Comparison of ENCODE assay signal across 8 mouse cellular contexts in the genomic region with DNA sequence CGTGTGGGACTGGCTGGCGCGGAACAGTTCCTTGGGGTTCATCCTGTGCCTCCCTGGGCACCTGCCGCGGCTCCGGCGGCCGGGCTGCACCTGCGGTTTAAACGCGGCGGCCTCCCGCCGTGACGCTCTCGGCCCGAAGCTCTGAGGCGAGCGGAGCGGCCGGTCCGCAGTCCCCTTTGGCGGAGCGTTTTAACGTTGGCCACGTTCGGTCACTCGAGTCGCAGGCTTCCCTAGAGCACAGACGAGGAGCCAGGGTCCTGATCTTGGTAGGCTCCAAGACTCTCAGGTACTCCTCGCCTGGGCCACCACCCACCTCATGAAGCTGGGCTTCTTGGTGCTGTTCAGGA. TPM values are rescaled to one million over a fixed set of nuclear protein-coding genes. Genes with fewer than 3 reads are reported as not detected.
DNase-seq lines count a peak whose midpoint lies in the region; ATAC-seq and TF ChIP-seq lines count a peak whose summit lies in the region.

No protein-coding gene starts in this region.

- peak overlapping the region; percentile 83 for H3K4me2 ChIP-seq in lung, embryonic 15.5 days
- peak overlapping the region; percentile 97 for H3K4me2 ChIP-seq in stomach, postnatal 0 days (replicated peaks; ENCODE audit: low read depth)

- peak overlapping the region; percentile 94 for H3K4me3 ChIP-seq in lung, embryonic 15.5 days
- peak overlapping the region; percentile 82 for H3K4me3 ChIP-seq in brown adipose tissue, adult 24 weeks (ENCODE audit: insufficient read depth, low read depth, low read length)
- H3K4me3 ChIP-seq in hindbrain, embryonic 10.5 days: peak overlapping the region; percentile 99
- peak overlapping the region; percentile 41 for H3K4me3 ChIP-seq in macrophage (ENCODE audit: inconsistent target)
- H3K4me3 ChIP-seq in stomach, postnatal 0 days (ENCODE audit: low read depth, low read length): peak overlapping the region; percentile 86

- no peak; the same call in 1 of the 2 replicates for ATAC-seq in lung, embryonic 15.5 days (ENCODE audit: borderline replicate concordance, extremely low read depth, low FRiP score, low TSS enrichment)
- ATAC-seq in stomach, postnatal 0 days (ENCODE audit: low FRiP score, low TSS enrichment): no peak

- no peaks in the 10 kb centered on the region for H3K27me3 ChIP-seq in lung, embryonic 15.5 days
- peaks cover 10% of the 10 kb centered on the region; the same call in 1 of the 2 replicates for H3K27me3 ChIP-seq in hindbrain, embryonic 10.5 days (ENCODE audit: insufficient read depth, poor library complexity, severe bottlenecking)
- no peaks in the 10 kb centered on the region for H3K27me3 ChIP-seq in stomach, postnatal 0 days (ENCODE audit: control insufficient read depth, insufficient read depth, low read length)

- peak overlapping the region; percentile 61 for H3K27ac ChIP-seq in lung, embryonic 15.5 days
- no peak overlapping the region for H3K27ac ChIP-seq in brown adipose tissue, adult 24 weeks (replicated peaks; ENCODE audit: low read depth, low read length)
- H3K27ac ChIP-seq in hindbrain, embryonic 10.5 days: peak overlapping the region; percentile 94
- no peak overlapping the region for H3K27ac ChIP-seq in macrophage
- peak overlapping the region; percentile 75 for H3K27ac ChIP-seq in stomach, postnatal 0 days (replicated peaks)

- H3K36me3 ChIP-seq in lung, embryonic 15.5 days: peaks cover 32% of the 10 kb centered on the region
- H3K36me3 ChIP-seq in hindbrain, embryonic 10.5 days: peaks cover 40% of the 10 kb centered on the region
- H3K36me3 ChIP-seq in macrophage (ENCODE audit: inconsistent target): no peaks in the 10 kb centered on the region
- H3K36me3 ChIP-seq in stomach, postnatal 0 days (ENCODE audit: control insufficient read depth, insufficient read depth, low read length): peaks cover 7% of the 10 kb centered on the region; the same call in 1 of the 2 replicates

- H3K9ac ChIP-seq in lung, embryonic 15.5 days: peak overlapping the region; percentile 88
- H3K9ac ChIP-seq in stomach, postnatal 0 days (ENCODE audit: low read length): peak overlapping the region; percentile 87

- no peak for TF ChIP-seq CTCF in stomach, postnatal 0 days (IDR thresholded peaks at IDR 0.05; ENCODE audit: low read depth)

- no peaks in the 10 kb centered on the region for H3K9me3 ChIP-seq in lung, embryonic 15.5 days
- H3K9me3 ChIP-seq in hindbrain, embryonic 10.5 days: no peaks in the 10 kb centered on the region
- H3K9me3 ChIP-seq in stomach, postnatal 0 days (ENCODE audit: control insufficient read depth, low read length): no peaks in the 10 kb centered on the region

- peaks cover 11% of the 10 kb centered on the region for H3K79me2 ChIP-seq in macrophage (ENCODE audit: inconsistent target)

- TF ChIP-seq EP300 in stomach, postnatal 0 days (optimal IDR thresholded peaks at IDR 0.05): no peak

- under 1% methylated on average over 31 of the region's 31 CpGs for WGBS in lung, embryonic 15.5 days
- under 1% methylated on average over 31 of the region's 31 CpGs for WGBS in hindbrain, embryonic 10.5 days
- under 1% methylated on average over 31 of the region's 31 CpGs for WGBS in macrophage (ENCODE audit: missing documents)
- under 1% methylated on average over 31 of the region's 31 CpGs for WGBS in stomach, postnatal 0 days

- DNase-seq in lung, postnatal 14 days: no peak
- peak; percentile 41 for DNase-seq in hindbrain, embryonic 10.5 days (ENCODE audit: low spot score)
- DNase-seq in stomach, postnatal 0 days (ENCODE audit: low spot score): peak; percentile 42
- DNase-seq in adrenal gland, adult 8-10 months: no peak
- no peak for DNase-seq in left cerebral cortex, adult 18-20 months (ENCODE audit: low spot score in 2 of 2)

- H3K4me1 ChIP-seq in lung, embryonic 15.5 days: peaks cover 14% of the 10 kb centered on the region
- 0 out of 2 replicates have a peak, but pooled peaks cover 2% of the 10 kb centered on the region for H3K4me1 ChIP-seq in brown adipose tissue, adult 24 weeks (ENCODE audit: control insufficient read depth, insufficient read depth, insufficient read length, low read length)
- H3K4me1 ChIP-seq in hindbrain, embryonic 10.5 days (replicated peaks): peaks cover 18% of the 10 kb centered on the region
- no peaks in the 10 kb centered on the region for H3K4me1 ChIP-seq in stomach, postnatal 0 days (replicated peaks; ENCODE audit: control insufficient read depth, insufficient read depth)

RNA-seq across cellular contexts. Expression of gene Zmynd19, which starts 0.6 kb away (rescaled TPM):
- 16.3 and 17.0 TPM in 2 replicates for polyA plus RNA-seq in lung, embryonic 15.5 days (2015; fragmentation: Nextera tagmentation; extraction: Ambion mirVana)
- 7.2 and 10.3 TPM in 2 replicates for polyA plus RNA-seq in brown adipose tissue, adult 24 weeks (2012; ENCODE audit: insufficient read depth, insufficient read length, missing spikeins)
- polyA plus RNA-seq in hindbrain, embryonic 10.5 days (2016; fragmentation: Nextera tagmentation; extraction: Ambion mirVana): 24.0 and 27.6 TPM in 2 replicates
- total RNA-seq in macrophage (2018; cell fraction: chromatin; rRNA removed): 1 to 10 TPM in 23 of 26 experiments, under 1 TPM in 2, not detected in 1; 0.62 to 4.5 (median 1.8) TPM
- total RNA-seq in macrophage (2018; cell fraction: cytosol; rRNA removed): 1 to 10 TPM; 2.6 to 6.5 (median 4.5) TPM
- 1 to 10 TPM; 1.2 to 9.3 (median 2.1) TPM for total RNA-seq in macrophage (2018; cell fraction: nucleus; rRNA removed)
- polyA plus RNA-seq in macrophage (2018): 4.4 to 23.2 TPM (median 5.6 TPM) in 3 replicates
- 7.1 and 7.8 TPM in 2 replicates for polyA plus RNA-seq in stomach, postnatal 0 days (2015; fragmentation: Nextera tagmentation; extraction: Ambion mirVana)
- total RNA-seq in adrenal gland, adult 8-10 months (2022): 10 to 100 TPM; 20.5 to 30.3 (median 24.1) TPM
- total RNA-seq in left cerebral cortex, adult 18-20 months (2021): 10 to 100 TPM; 40.0 to 41.6 TPM

RNA-seq across cellular contexts. Expression of gene Dph7, which starts 12.0 kb away (rescaled TPM):
- polyA plus RNA-seq in lung, embryonic 15.5 days (2015; fragmentation: Nextera tagmentation; extraction: Ambion mirVana): 24.5 and 26.0 TPM in 2 replicates
- polyA plus RNA-seq in brown adipose tissue, adult 24 weeks (2012; ENCODE audit: insufficient read depth, insufficient read length, missing spikeins): 4.9 and 6.0 TPM in 2 replicates
- 30.8 and 35.5 TPM in 2 replicates for polyA plus RNA-seq in hindbrain, embryonic 10.5 days (2016; fragmentation: Nextera tagmentation; extraction: Ambion mirVana)
- 10 to 100 TPM in 9 of 26 experiments, 1 to 10 TPM in 15, under 1 TPM in 2; 0.76 to 16.7 (median 6.5) TPM for total RNA-seq in macrophage (2018; cell fraction: chromatin; rRNA removed)
- 1 to 10 TPM; 1.5 to 9.4 (median 5.9) TPM for total RNA-seq in macrophage (2018; cell fraction: cytosol; rRNA removed)
- 10 to 100 TPM in 5 of 26 experiments, 1 to 10 TPM in 19, under 1 TPM in 2; 0.48 to 16.7 (median 3.5) TPM for total RNA-seq in macrophage (2018; cell fraction: nucleus; rRNA removed)
- 5.7 to 9.6 TPM (median 7.8 TPM) in 3 replicates for polyA plus RNA-seq in macrophage (2018)
- 12.1 TPM in 2 replicates for polyA plus RNA-seq in stomach, postnatal 0 days (2015; fragmentation: Nextera tagmentation; extraction: Ambion mirVana)
- total RNA-seq in adrenal gland, adult 8-10 months (2022): 10 to 100 TPM; 11.5 to 24.2 (median 20.2) TPM
- total RNA-seq in left cerebral cortex, adult 18-20 months (2021): 10 to 100 TPM; 24.8 to 32.6 TPM

RNA-seq across cellular contexts. Expression of gene Arrdc1, which starts 15.1 kb away (rescaled TPM):
- 98.8 and 116 TPM in 2 replicates for polyA plus RNA-seq in lung, embryonic 15.5 days (2015; fragmentation: Nextera tagmentation; extraction: Ambion mirVana)
- 3.1 and 5.2 TPM in 2 replicates for polyA plus RNA-seq in brown adipose tissue, adult 24 weeks (2012; ENCODE audit: insufficient read depth, insufficient read length, missing spikeins)
- 19.4 and 20.6 TPM in 2 replicates for polyA plus RNA-seq in hindbrain, embryonic 10.5 days (2016; fragmentation: Nextera tagmentation; extraction: Ambion mirVana)
- 100 to 1,000 TPM; 126 to 299 (median 187) TPM for total RNA-seq in macrophage (2018; cell fraction: chromatin; rRNA removed)
- 10 to 100 TPM; 27.1 to 45.4 (median 35.8) TPM for total RNA-seq in macrophage (2018; cell fraction: cytosol; rRNA removed)
- 100 to 1,000 TPM in 24 of 26 experiments, 10 to 100 TPM in 2; 97.6 to 217 (median 179) TPM for total RNA-seq in macrophage (2018; cell fraction: nucleus; rRNA removed)
- polyA plus RNA-seq in macrophage (2018): 31.6 to 60.4 TPM (median 40.5 TPM) in 3 replicates
- 94.7 and 105 TPM in 2 replicates for polyA plus RNA-seq in stomach, postnatal 0 days (2015; fragmentation: Nextera tagmentation; extraction: Ambion mirVana)
- total RNA-seq in adrenal gland, adult 8-10 months (2022): 10 to 100 TPM; 11.0 to 23.7 (median 18.1) TPM
- 10 to 100 TPM; 14.1 to 15.3 TPM for total RNA-seq in left cerebral cortex, adult 18-20 months (2021)

RNA-seq across cellular contexts. Expression of gene Mrpl41, which starts 24.7 kb away (rescaled TPM):
- 106 and 114 TPM in 2 replicates for polyA plus RNA-seq in lung, embryonic 15.5 days (2015; fragmentation: Nextera tagmentation; extraction: Ambion mirVana)
- 115 and 150 TPM in 2 replicates for polyA plus RNA-seq in brown adipose tissue, adult 24 weeks (2012; ENCODE audit: insufficient read depth, insufficient read length, missing spikeins)
- polyA plus RNA-seq in hindbrain, embryonic 10.5 days (2016; fragmentation: Nextera tagmentation; extraction: Ambion mirVana): 128 and 156 TPM in 2 replicates
- total RNA-seq in macrophage (2018; cell fraction: chromatin; rRNA removed): 10 to 100 TPM in 4 of 26 experiments, 1 to 10 TPM in 20, not detected in 2; 1.5 to 21.5 (median 4.3) TPM
- total RNA-seq in macrophage (2018; cell fraction: cytosol; rRNA removed): 10 to 100 TPM; 39.5 to 74.0 (median 58.2) TPM
- 10 to 100 TPM in 18 of 26 experiments, 1 to 10 TPM in 8; 3.9 to 35.6 (median 12.8) TPM for total RNA-seq in macrophage (2018; cell fraction: nucleus; rRNA removed)
- polyA plus RNA-seq in macrophage (2018): 63.2 to 80.5 TPM (median 76.8 TPM) in 3 replicates
- polyA plus RNA-seq in stomach, postnatal 0 days (2015; fragmentation: Nextera tagmentation; extraction: Ambion mirVana): 121 and 122 TPM in 2 replicates
- total RNA-seq in adrenal gland, adult 8-10 months (2022): 100 to 1,000 TPM in 1 of 4 experiments, 10 to 100 TPM in 3; 85.6 to 109 (median 86.5) TPM
- 10 to 100 TPM; 77.8 to 85.6 TPM for total RNA-seq in left cerebral cortex, adult 18-20 months (2021)

RNA-seq across cellular contexts. Expression of gene Pnpla7, which starts 25.7 kb away (rescaled TPM):
- 5.1 and 7.9 TPM in 2 replicates for polyA plus RNA-seq in lung, embryonic 15.5 days (2015; fragmentation: Nextera tagmentation; extraction: Ambion mirVana)
- 7.8 and 12.2 TPM in 2 replicates for polyA plus RNA-seq in brown adipose tissue, adult 24 weeks (2012; ENCODE audit: insufficient read depth, insufficient read length, missing spikeins)
- polyA plus RNA-seq in hindbrain, embryonic 10.5 days (2016; fragmentation: Nextera tagmentation; extraction: Ambion mirVana): 3.9 and 5.3 TPM in 2 replicates
- 1,000 to 10,000 TPM in 5 of 26 experiments, 100 to 1,000 TPM in 20, 10 to 100 TPM in 1; 39.5 to 1,177 (median 524) TPM for total RNA-seq in macrophage (2018; cell fraction: chromatin; rRNA removed)
- total RNA-seq in macrophage (2018; cell fraction: cytosol; rRNA removed): 100 to 1,000 TPM in 13 of 26 experiments, 10 to 100 TPM in 13; 44.4 to 172 (median 98.9) TPM
- total RNA-seq in macrophage (2018; cell fraction: nucleus; rRNA removed): 100 to 1,000 TPM in 24 of 26 experiments, 10 to 100 TPM in 2; 50.9 to 630 (median 233) TPM
- 43.8 to 153 TPM (median 111 TPM) in 3 replicates for polyA plus RNA-seq in macrophage (2018)
- 4.2 and 4.3 TPM in 2 replicates for polyA plus RNA-seq in stomach, postnatal 0 days (2015; fragmentation: Nextera tagmentation; extraction: Ambion mirVana)
- 10 to 100 TPM; 67.2 to 94.5 (median 71.2) TPM for total RNA-seq in adrenal gland, adult 8-10 months (2022)
- 10 to 100 TPM; 15.6 to 19.5 TPM for total RNA-seq in left cerebral cortex, adult 18-20 months (2021)

Comparison
In these comparisons a context has a peak if more than half of its experiments do, and no peak if none do; other contexts are left out.
1. H3K27ac ChIP-seq: peak in lung, embryonic 15.5 days (single experiment), hindbrain, embryonic 10.5 days (single experiment) and stomach, postnatal 0 days (single experiment); none in brown adipose tissue, adult 24 weeks (single experiment) and macrophage (single experiment).
2. H3K4me3 ChIP-seq: peak in every context shown above with its lines; median percentile 99 in hindbrain, embryonic 10.5 days; 94 in lung, embryonic 15.5 days; 86 in stomach, postnatal 0 days; 82 in brown adipose tissue, adult 24 weeks; 41 in macrophage.
3. DNase-seq: peak in hindbrain, embryonic 10.5 days (single experiment) and stomach, postnatal 0 days (single experiment); none in lung, postnatal 14 days (single experiment), adrenal gland, adult 8-10 months (single experiment) and left cerebral cortex, adult 18-20 months (0 of 2).